8 mouse cellular contexts compared by ENCODE assay signal in the genomic region with DNA sequence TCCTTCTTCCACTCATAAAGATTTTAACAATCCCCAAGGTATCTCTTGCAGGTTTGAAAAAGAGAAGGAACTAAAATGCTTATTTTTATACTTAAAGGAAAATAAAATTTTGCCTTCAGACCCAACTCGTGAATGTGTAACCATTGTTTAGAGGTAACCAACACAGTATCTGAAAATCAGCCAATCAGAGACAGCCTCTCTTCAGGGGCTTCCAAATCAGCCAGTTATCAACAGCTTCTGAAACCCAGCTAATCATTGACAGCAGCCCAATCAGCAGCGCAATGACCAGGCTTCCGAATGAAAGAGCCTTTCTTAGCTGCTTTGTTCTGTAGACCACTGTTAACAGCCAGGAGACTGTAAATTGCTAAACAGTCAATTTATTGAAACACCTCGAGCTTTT.
DNase-seq lines count a peak whose midpoint lies in the region; ATAC-seq lines count a peak whose summit lies in the region.

No protein-coding gene starts in this region.

- peak overlapping the region; percentile 92 for H3K4me3 ChIP-seq in kidney, embryonic 14.5 days (ENCODE audit: low read length)
- peak overlapping the region; percentile 90 for H3K4me3 ChIP-seq in limb, embryonic 12.5 days (replicated peaks)
- H3K4me3 ChIP-seq in midbrain, embryonic 15.5 days: peak overlapping the region; percentile 93

- H3K4me1 ChIP-seq in kidney, embryonic 14.5 days (ENCODE audit: control insufficient read depth, insufficient read depth, low read length): peaks cover 5% of the 10 kb centered on the region; the same call in 1 of the 2 replicates
- H3K4me1 ChIP-seq in limb, embryonic 12.5 days (replicated peaks): peaks cover 18% of the 10 kb centered on the region; the same call in 1 of the 2 replicates
- H3K4me1 ChIP-seq in midbrain, embryonic 15.5 days: peaks cover 24% of the 10 kb centered on the region

- peak; percentile 97 for DNase-seq in brain, adult 2 months (ENCODE audit: low read depth, low spot score)
- DNase-seq in heart, adult 8-10 months (ENCODE audit: low spot score): peak; percentile 35
- DNase-seq in testis, postnatal 10 days (ENCODE audit: low spot score): peak; percentile 49
- DNase-seq in gastrocnemius, postnatal 14 days: no peak

- H3K36me3 ChIP-seq in kidney, embryonic 14.5 days (ENCODE audit: control insufficient read depth, insufficient read depth, low read length): no peaks in the 10 kb centered on the region
- peaks cover 14% of the 10 kb centered on the region for H3K36me3 ChIP-seq in limb, embryonic 12.5 days
- H3K36me3 ChIP-seq in midbrain, embryonic 15.5 days (replicated peaks): no peaks in the 10 kb centered on the region

- 9% methylated on average over 4 of the region's 4 CpGs for WGBS in kidney, embryonic 14.5 days
- WGBS in limb, embryonic 12.5 days: 4% methylated on average over 4 of the region's 4 CpGs
- WGBS in midbrain, embryonic 15.5 days: 2% methylated on average over 4 of the region's 4 CpGs

- no peaks in the 10 kb centered on the region for H3K9me3 ChIP-seq in kidney, embryonic 14.5 days (ENCODE audit: control insufficient read depth, low read length)
- H3K9me3 ChIP-seq in limb, embryonic 12.5 days: no peaks in the 10 kb centered on the region
- no peaks in the 10 kb centered on the region for H3K9me3 ChIP-seq in midbrain, embryonic 15.5 days

- intact Hi-C loops in gastrocnemius, postnatal 14 days (cut with DNase I; ENCODE audit: low total_unique reads): no loop called here

- H3K4me2 ChIP-seq in kidney, embryonic 14.5 days (replicated peaks; ENCODE audit: low read depth, low read length): peak overlapping the region; percentile 95
- peak overlapping the region; percentile 79 for H3K4me2 ChIP-seq in limb, embryonic 12.5 days
- H3K4me2 ChIP-seq in midbrain, embryonic 15.5 days: peak overlapping the region; percentile 61

- ATAC-seq in common myeloid progenitor, adult 5-6 weeks (replicated peaks; ENCODE audit: low read depth, poor library complexity, severe bottlenecking): peak; percentile 36
- peak; percentile 73 for ATAC-seq in kidney, embryonic 14.5 days (ENCODE audit: low FRiP score, low TSS enrichment)
- peak; percentile 43; the same call in 1 of the 2 replicates for ATAC-seq in limb, embryonic 12.5 days (ENCODE audit: insufficient number of reproducible peaks, insufficient read depth, low FRiP score, low TSS enrichment, low read depth)
- ATAC-seq in midbrain, embryonic 15.5 days (replicated peaks): peak; percentile 87

- no peaks in the 10 kb centered on the region for H3K27me3 ChIP-seq in kidney, embryonic 14.5 days (ENCODE audit: control insufficient read depth, insufficient read depth, low read length)
- no peaks in the 10 kb centered on the region for H3K27me3 ChIP-seq in limb, embryonic 12.5 days
- H3K27me3 ChIP-seq in midbrain, embryonic 15.5 days (replicated peaks): no peaks in the 10 kb centered on the region

- peak overlapping the region; percentile 87 for H3K27ac ChIP-seq in kidney, embryonic 14.5 days (ENCODE audit: low read depth, low read length)
- H3K27ac ChIP-seq in limb, embryonic 12.5 days: peak overlapping the region; percentile 98
- H3K27ac ChIP-seq in midbrain, embryonic 15.5 days: peak overlapping the region; percentile 98

- 0 out of 2 replicates have a peak overlapping the region, but pooled peaks have one; percentile 90 for H3K9ac ChIP-seq in kidney, embryonic 14.5 days (ENCODE audit: low read depth, low read length)
- H3K9ac ChIP-seq in limb, embryonic 12.5 days (replicated peaks): no peak overlapping the region
- H3K9ac ChIP-seq in midbrain, embryonic 15.5 days: peak overlapping the region; percentile 98; the same call in 1 of the 2 replicates

Comparison
In these comparisons a context has a peak if more than half of its experiments do, and no peak if none do; other contexts are left out.
1. ATAC-seq: peak in every context shown above with its lines; median percentile 87 in midbrain, embryonic 15.5 days; 73 in kidney, embryonic 14.5 days; 43 in limb, embryonic 12.5 days; 36 in common myeloid progenitor, adult 5-6 weeks.